Mouse (Mus musculus) midbrain, embryonic 16.5 days (tissue): Measurements from ENCODE around the gene Rce1. TPM values are rescaled to one million over a fixed set of nuclear protein-coding genes. Genes with fewer than 3 reads are reported as not detected.
A peak's percentile ranks its signal among the peaks of the same experiment; 100 is the strongest.

Experiments
- ATAC-seq: fragments of 200-750 bp; cut with Nextera tagmentation; 2 replicates; pipeline ENCODE4 v1.8.0; 2017; ENCODE audit warnings: moderate TSS enrichment
- H3K27ac ChIP-seq: fragments of 300-500 bp; sonication (generic); 2 replicates; pipeline ENCODE4 v1.5.1; 2014; ENCODE audit warnings: mild to moderate bottlenecking, low read length, mixed read lengths
- H3K27me3 ChIP-seq: fragments of 300-500 bp; sonication (generic); 2 replicates; pipeline ENCODE4 v1.6.1; 2014; ENCODE audit warnings: low read depth, low read length, mixed read lengths; ENCODE audit not compliant: control insufficient read depth, insufficient read depth
- H3K36me3 ChIP-seq: fragments of 300-500 bp; sonication (generic); 2 replicates; pipeline ENCODE4 v1.6.1; 2014; ENCODE audit warnings: mild to moderate bottlenecking, low read length, moderate library complexity, mixed read lengths; ENCODE audit not compliant: control insufficient read depth, insufficient read depth
- H3K4me1 ChIP-seq: fragments of 300-500 bp; sonication (generic); 2 replicates; pipeline ENCODE4 v1.6.1; 2014; ENCODE audit warnings: mild to moderate bottlenecking, low read length, mixed read lengths; ENCODE audit not compliant: control insufficient read depth, insufficient read depth
- H3K4me2 ChIP-seq: fragments of 300-500 bp; sonication (generic); 2 replicates; pipeline ENCODE4 v1.6.1; 2014; ENCODE audit warnings: mild to moderate bottlenecking, low read length, mixed read lengths
- H3K4me3 ChIP-seq: fragments of 300-500 bp; sonication (generic); 2 replicates; pipeline ENCODE4 v1.5.1; 2014; ENCODE audit warnings: low read depth, mild to moderate bottlenecking, low read length, moderate library complexity, mixed read lengths
- H3K9ac ChIP-seq: fragments of 300-500 bp; sonication (generic); 2 replicates; pipeline ENCODE4 v1.6.1; 2014; ENCODE audit warnings: low read depth, low read length, mixed read lengths
- H3K9me3 ChIP-seq: fragments of 300-500 bp; sonication (generic); replicated peaks from 2 replicates; pipeline ENCODE4 v1.6.1; 2014; ENCODE audit warnings: mild to moderate bottlenecking, low read length, mixed read lengths; ENCODE audit not compliant: control insufficient read depth, poor library complexity, severe bottlenecking
- WGBS: fragments of 180-500 bp; shearing (Covaris S2); extraction: QIAGEN DNeasy Blood & Tissue Kit; methylation state at CpG from one replicate; pipeline ENCODE4 v1.1.7; 2014; 5-methylcytosine and 5-hydroxymethylcytosine counted together
- polyA plus RNA-seq: library from polyadenylated mRNA; unstranded; fragments of >200 nt; fragmentation: Nextera tagmentation; extraction: Ambion mirVana; gene quantifications from 2 replicates; pipeline ENCODE4 v1.2.1, GENCODE M21; 2015

Gene Rce1
- polyA plus RNA-seq, 1 experiment from 2014 or later: 52.4 TPM

DNA sequence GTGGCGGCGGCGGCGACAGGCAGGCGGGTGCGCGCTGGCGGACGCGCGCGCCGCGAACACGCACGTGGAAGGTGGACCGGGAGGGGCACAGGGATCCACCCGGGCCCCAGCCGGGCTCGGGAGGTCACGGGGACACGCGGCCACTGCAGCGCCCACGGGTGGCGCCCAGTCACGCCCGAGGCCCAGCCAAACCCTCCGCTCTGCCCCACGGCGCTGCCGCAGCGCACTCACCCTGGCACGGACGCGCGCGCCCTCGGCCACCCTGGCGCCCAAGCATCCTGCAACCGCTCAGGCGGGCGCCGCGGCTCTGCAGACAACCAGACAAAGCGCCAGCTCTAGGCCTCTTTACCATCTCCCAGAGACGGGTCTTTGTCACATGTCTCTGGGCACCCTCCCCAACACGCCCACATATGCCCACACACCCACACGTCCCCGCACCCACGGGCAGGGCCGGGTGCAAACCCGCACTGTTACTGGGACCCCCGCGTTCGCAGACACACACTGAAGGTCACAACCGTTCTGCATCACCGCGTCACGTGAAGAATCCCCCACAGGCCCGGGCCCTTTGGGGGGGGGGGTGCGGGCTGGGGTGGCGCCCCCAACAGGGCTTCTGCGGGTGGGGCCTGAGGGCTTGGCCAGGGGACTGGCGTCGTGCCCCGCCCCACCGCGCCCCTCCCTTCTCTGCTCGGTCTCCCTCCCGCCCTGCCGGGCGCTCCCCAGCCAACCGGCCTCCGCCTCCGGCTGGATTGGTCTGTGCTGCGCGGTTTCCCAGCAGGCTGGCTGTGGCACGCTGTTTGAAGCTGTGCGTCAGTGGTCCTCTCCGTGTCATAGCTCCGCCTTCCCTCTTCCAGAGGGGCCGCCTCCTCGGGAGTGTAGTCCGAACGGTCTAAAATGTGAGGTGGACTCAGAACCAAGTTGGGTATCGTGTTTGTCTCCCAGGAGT is 10.0 kb downstream of the Rce1 start, which contains the start of gene Lrfn4:
Gene Lrfn4, minus strand, starts transcription at position 517 of the 943 bp plus-strand sequence.
- peak; percentile 91 for ATAC-seq
- Histone ChIP-seq H3K4me2 (peak within 1 kb of the TSS; percentile 92), H3K9me3 (no peaks in the 10 kb centered on the region), H3K9ac (peak within 1 kb of the TSS; percentile 98), H3K36me3 (peaks cover 10% of the 10 kb centered on the region), H3K4me3 (peak within 1 kb of the TSS; percentile 92), H3K27ac (peak within 1 kb of the TSS; percentile 84), H3K4me1 (peaks cover 29% of the 10 kb centered on the region), H3K27me3 (no peaks in the 10 kb centered on the region)
- WGBS: under 1% methylated on average over 68 of the region's 87 CpGs

DNA sequence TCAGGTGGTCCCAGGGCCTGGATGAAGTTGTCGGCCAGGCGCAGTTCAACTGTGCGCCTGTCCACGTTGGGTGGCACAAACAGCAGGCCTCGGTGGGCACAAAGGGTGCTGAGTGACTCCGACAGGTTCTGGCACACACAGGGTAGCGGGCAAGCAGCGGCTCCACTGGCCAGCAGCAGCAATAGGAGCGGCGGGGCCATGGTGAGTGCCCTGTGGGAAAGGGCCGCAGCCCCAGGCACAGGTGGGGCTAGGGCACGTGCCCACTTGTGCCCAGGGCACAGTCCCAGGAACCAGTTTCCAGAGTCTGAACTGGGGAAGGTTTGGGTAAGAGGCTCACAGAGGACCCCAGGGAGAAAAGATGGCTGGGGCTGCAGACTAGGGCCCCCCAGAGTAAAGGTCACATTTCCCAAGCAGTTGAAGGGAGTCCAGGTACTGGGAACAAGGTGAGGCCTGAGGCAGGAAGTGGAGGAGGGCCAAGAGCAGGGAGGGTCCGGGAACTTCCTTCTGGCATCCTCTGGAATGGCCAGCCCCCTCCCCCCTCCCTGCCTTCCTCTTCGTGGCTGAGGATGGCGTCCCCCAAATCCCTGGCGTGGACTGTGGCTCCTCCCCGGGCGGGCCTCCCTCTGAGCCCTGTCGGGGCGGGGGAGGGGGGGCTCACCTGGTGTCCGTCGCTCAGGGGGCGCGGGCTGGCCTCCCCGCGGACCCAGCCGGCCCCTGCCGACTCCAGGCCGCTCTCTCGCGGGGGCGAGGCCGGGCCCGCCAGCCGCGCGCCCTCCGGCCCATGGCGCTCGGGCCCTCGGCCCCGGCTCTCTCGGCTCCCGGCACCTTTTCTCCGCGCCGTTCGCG is 10.9 kb downstream of the Rce1 start:
- no peaks in the 10 kb centered on the region for H3K27me3 ChIP-seq
- peaks cover 10% of the 10 kb centered on the region for H3K36me3 ChIP-seq
- peaks cover 29% of the 10 kb centered on the region for H3K4me1 ChIP-seq
- H3K4me2 ChIP-seq: peak overlapping the region; percentile 92
- peak; percentile 14; the same call in 1 of the 2 replicates for ATAC-seq
- WGBS: 21% methylated on average over 37 of the region's 49 CpGs
- peak overlapping the region; percentile 92 for H3K4me3 ChIP-seq
- no peaks in the 10 kb centered on the region for H3K9me3 ChIP-seq
- H3K27ac ChIP-seq: peak overlapping the region; percentile 84
- peak overlapping the region; percentile 98 for H3K9ac ChIP-seq

DNA sequence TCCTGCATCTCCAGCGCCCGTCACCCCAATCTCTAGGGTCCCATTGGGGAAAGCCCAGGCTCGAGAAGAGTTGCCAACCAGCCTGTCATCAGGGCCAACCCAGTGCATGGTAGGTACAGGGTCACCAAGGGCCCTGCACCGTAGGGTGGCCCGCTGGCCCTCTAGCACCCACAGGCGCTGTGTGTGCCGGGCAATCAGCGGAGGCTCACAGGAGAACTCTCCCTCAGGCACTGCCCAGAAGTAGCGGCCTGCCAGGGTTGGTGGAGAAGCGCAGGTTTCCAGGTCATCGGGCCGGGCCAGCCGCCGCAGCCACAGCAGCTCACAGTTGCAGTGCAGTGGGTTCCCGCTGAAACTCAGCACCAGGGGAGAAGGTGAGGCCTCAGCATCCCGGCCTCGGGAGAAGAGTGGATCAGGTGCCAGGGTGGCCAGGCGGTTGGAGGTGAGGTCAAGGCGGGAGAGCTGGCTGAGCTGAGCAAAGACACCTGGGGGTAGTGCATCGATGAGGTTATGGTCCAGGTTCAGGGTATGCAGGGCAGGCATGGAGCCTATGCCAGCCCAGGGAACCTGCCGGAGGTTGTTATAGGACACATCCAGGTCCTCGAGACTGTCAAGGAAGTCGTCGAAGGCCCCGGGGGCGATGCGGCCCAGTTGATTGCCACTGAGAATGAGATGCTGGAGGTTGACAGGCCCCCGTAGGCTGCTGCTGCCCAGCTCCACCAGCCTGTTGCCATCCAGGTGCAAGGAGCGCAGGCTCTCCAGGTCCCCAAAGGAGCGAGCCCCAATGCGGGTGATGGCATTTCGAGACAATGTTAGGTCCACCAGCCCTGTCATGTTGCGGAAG is 11.8 kb downstream of the Rce1 start:
- H3K9me3 ChIP-seq: no peaks in the 10 kb centered on the region
- H3K4me2 ChIP-seq: peak overlapping the region; percentile 92
- peak overlapping the region; percentile 98 for H3K9ac ChIP-seq
- H3K4me3 ChIP-seq: peak overlapping the region; percentile 92
- peaks cover 10% of the 10 kb centered on the region for H3K36me3 ChIP-seq
- ATAC-seq: no peak
- no peaks in the 10 kb centered on the region for H3K27me3 ChIP-seq
- H3K4me1 ChIP-seq: peaks cover 29% of the 10 kb centered on the region
- H3K27ac ChIP-seq: peak overlapping the region; percentile 84; the same call in 1 of the 2 replicates
- WGBS: 90% methylated on average over 33 of the region's 33 CpGs

DNA sequence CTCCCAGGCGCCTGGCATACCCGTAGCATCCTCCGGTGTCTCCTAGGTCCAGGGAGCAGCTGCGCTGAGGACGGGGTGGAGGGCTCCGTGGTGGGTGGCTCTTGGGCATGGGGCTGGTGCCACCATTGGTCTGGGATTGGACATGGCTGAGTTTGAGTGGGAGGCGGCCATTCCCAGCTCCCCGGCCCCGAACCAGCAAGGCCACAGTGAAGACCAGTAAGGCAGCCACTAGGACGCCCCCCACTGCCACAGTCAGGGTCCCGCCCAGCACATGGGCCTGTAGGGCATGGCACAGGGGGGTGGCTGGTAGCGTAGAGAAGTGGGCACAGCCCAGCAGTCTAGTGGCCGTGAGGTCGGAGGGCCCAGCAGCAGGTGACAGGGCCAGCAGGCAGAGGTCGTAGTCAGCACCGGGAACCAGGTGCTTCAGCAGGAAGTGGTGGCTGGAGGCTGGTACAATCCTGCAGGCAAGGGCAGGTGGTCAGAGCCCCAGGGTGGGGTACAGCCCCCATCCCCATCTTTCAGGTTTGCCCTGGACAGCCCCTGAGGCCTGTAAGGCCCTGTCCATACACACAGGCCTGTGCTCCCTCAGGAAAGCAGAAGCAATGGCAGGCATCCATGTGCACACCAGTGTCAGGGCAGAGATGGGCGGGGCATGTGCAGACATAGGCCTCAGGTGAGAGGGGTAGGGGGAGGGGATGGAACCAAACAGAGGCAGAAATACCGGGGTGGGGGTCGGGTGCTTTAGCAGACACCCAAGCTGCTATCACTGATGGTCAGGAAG is 13.1 kb downstream of the Rce1 start:
- no peaks in the 10 kb centered on the region for H3K27me3 ChIP-seq
- no peak overlapping the region for H3K27ac ChIP-seq
- H3K9ac ChIP-seq: peak overlapping the region; percentile 15; the same call in 1 of the 2 replicates
- no peak overlapping the region; the same call in 1 of the 2 replicates for H3K4me2 ChIP-seq
- H3K36me3 ChIP-seq: peaks cover 10% of the 10 kb centered on the region
- WGBS: 92% methylated on average over 17 of the region's 19 CpGs
- H3K4me3 ChIP-seq: no peak overlapping the region
- no peak for ATAC-seq
- H3K4me1 ChIP-seq: peaks cover 29% of the 10 kb centered on the region
- no peaks in the 10 kb centered on the region for H3K9me3 ChIP-seq

DNA sequence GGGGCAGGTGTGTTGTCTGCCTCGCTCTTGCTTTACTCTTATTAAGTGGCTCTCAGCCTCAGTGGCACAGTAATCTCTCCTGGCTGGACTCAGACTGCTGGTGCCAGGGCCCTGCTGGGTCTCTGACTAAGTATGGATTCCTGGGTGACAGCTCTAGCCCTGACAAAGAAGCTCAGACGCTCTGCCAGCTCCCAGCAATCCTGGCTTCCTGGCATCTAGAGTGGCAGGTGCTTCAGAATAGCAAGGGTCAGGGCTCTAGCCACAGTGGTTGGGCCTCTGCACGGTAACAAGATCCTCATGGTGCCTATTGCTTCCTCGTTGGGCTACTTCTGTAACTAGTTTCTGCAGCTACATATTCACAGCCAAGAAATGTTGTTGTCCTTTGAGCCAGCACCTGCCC is 15.3 kb downstream of the Rce1 start:
- H3K4me1 ChIP-seq: peaks cover 29% of the 10 kb centered on the region
- no peak overlapping the region for H3K27ac ChIP-seq
- H3K4me2 ChIP-seq: no peak overlapping the region
- no peak for ATAC-seq
- H3K36me3 ChIP-seq: peaks cover 10% of the 10 kb centered on the region
- WGBS: 55% methylated on average over 4 of the region's 4 CpGs
- H3K4me3 ChIP-seq: no peak overlapping the region
- no peaks in the 10 kb centered on the region for H3K9me3 ChIP-seq
- no peak overlapping the region for H3K9ac ChIP-seq
- H3K27me3 ChIP-seq: no peaks in the 10 kb centered on the region

DNA sequence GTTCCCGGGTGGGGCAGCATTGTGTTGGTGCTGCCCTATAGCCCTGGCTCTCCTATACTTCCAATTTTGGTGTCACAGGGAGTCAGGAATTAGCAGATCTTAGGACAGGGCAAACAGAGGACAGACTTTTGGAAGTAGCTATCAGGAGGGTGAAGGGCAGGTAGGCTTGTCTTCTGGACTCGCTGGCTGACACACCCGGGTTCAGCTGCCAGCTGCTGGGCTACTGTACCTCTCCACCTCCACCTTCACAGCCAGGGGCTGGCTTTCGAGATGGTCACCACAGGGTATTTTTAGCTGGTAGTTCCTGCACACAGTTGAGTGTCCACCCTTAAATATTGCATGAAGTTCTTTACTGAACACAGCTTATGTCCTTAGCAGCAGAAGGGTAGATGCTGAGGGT is 16.9 kb downstream of the Rce1 start:
- Histone ChIP-seq H3K27me3 (no peaks in the 10 kb centered on the region), H3K36me3 (peaks cover 10% of the 10 kb centered on the region), H3K9ac (no peak overlapping the region), H3K4me3 (no peak overlapping the region), H3K4me1 (peaks cover 20% of the 10 kb centered on the region), H3K27ac (no peak overlapping the region), H3K9me3 (no peaks in the 10 kb centered on the region), H3K4me2 (no peak overlapping the region)
- no peak for ATAC-seq
- 89% methylated on average over 4 of the region's 4 CpGs for WGBS

DNA sequence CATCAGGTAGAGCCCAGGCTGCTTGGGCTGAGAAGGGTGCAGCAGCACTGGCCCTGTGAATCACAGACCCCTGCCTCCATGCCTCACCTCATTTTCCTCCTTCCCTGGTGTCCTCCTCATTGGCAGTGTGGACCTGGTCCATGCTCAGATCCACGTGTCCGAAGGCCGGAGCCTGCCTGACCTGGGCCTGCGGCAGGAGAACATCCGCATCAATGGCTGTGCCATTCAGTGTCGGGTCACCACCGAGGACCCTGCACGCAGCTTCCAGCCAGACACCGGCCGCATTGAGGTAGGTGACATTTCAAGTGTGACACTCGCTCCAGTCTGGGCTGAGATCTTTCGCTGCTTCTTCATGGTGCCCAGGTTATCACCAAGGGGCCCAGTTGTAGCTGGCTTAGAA is 18.0 kb downstream of the Rce1 start:
- 91% methylated on average over 12 of the region's 12 CpGs for WGBS
- H3K4me3 ChIP-seq: no peak overlapping the region
- no peaks in the 10 kb centered on the region for H3K27me3 ChIP-seq
- H3K9ac ChIP-seq: no peak overlapping the region
- H3K27ac ChIP-seq: no peak overlapping the region
- no peak overlapping the region for H3K4me2 ChIP-seq
- no peaks in the 10 kb centered on the region for H3K9me3 ChIP-seq
- no peak for ATAC-seq
- H3K36me3 ChIP-seq: peaks cover 6% of the 10 kb centered on the region; the same call in 1 of the 2 replicates
- H3K4me1 ChIP-seq: peaks cover 10% of the 10 kb centered on the region

DNA sequence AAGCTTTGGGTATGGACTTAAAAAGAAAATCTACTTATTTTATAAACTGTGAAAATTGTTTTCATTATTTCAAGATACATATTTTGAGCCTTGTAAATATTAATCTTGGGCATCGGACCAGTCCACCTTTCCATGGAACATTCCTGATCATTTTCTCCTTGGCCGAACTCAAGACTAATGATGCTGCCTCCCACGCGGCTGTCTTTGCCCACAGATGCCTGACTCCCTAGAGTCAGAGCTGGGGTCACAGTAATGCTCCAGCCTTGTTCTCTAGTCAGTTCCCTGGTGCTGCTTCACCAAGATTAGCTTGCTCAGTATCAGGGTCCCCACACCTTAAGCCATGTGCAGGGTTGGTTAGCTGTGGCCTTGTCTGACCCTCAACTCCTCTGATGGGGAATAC is 19.8 kb downstream of the Rce1 start:
- Histone ChIP-seq H3K9ac (no peak overlapping the region), H3K4me1 (no peaks in the 10 kb centered on the region), H3K36me3 (no peaks in the 10 kb centered on the region), H3K4me2 (no peak overlapping the region), H3K27ac (no peak overlapping the region), H3K9me3 (no peaks in the 10 kb centered on the region), H3K4me3 (no peak overlapping the region), H3K27me3 (no peaks in the 10 kb centered on the region)
- no peak for ATAC-seq
- 88% methylated on average over 4 of the region's 4 CpGs for WGBS
